Mouse (Mus musculus) testis, adult 10 weeks (tissue): ENCODE results near the gene Tex29. TPM values are rescaled to one million over a fixed set of nuclear protein-coding genes. Genes with fewer than 3 reads are reported as not detected.

Source experiments
- polyA plus RNA-seq: library from polyadenylated mRNA; stranded (reverse); fragments of 350-450 nt; fragmentation: Illumina TruSeq; extraction: RNeasy Lipid Tissue Mini Kit (QIAGEN cat#74804); gene quantifications from one replicate; pipeline ENCODE4 v1.2.3, GENCODE M21; 2014; ENCODE audit warnings: low read depth, low replicate concordance

The Tex29 gene
- polyA plus RNA-seq: 564 TPM

GRCm38 (mm10) chr8:11840174-11840573 lies at the start of gene Tex29:
Gene Tex29 (plus strand): TSS chr8:11840474.

Other genes with a start within 250 kb of the Tex29 start
- gene Ankrd10, start 204.7 kb upstream of the Tex29 start, polyA plus RNA-seq: 31.3 TPM
- gene 1700016D06Rik, start 139.4 kb upstream of the Tex29 start, polyA plus RNA-seq: 170 TPM
- gene Arhgef7, start 112.8 kb upstream of the Tex29 start, polyA plus RNA-seq: 13.7 TPM